Mouse (Mus musculus): ENCODE results near the gene Cbln1.

Cbln1 gene

DNA sequence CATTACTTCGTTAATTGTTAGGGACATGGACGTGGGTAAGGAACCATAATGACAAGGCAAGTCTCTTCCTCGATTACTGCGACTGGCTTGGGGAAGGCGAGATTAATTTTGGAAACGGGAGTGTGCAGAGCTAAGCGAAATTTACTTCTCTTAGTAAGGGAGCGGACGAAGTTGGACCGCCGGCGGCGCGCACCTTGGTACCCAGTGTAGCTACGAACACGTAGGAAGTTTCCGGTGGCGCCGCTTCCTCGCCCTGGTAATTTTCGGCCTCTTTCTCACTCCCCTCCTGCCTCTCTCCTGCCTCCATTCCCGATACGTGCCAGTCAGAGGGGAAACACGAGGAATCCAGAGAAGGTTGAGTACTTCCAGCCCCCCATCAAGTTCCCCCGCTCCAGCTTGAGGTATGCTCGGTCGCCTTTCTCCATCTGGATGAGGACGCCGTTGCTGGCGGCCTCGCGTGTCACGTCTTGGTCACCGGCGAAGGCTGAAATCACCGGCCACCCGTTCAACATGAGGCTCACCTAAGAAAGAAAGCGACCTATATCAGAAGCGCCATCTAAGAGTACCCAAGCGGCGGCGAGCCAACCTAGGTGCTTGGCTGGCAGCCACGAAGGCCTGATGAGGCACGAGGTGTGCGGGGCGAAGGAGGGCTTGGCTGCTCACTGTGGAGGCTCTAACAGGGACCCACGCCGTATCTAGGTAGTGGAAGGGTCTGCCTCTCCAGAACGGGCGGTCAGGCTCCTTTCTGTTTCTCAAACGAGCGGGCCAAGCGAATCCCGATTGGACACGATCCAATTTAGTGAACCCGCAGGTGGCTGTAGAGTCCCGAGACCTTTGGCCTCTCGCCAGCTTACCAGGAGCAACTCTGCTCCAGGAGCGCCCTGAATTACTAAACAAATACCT is 2.2 kb downstream of the Cbln1 start:
- DNase-seq (ENCODE audit: low spot score in 2 of 2) = peak; percentile 34 to 39

DNA sequence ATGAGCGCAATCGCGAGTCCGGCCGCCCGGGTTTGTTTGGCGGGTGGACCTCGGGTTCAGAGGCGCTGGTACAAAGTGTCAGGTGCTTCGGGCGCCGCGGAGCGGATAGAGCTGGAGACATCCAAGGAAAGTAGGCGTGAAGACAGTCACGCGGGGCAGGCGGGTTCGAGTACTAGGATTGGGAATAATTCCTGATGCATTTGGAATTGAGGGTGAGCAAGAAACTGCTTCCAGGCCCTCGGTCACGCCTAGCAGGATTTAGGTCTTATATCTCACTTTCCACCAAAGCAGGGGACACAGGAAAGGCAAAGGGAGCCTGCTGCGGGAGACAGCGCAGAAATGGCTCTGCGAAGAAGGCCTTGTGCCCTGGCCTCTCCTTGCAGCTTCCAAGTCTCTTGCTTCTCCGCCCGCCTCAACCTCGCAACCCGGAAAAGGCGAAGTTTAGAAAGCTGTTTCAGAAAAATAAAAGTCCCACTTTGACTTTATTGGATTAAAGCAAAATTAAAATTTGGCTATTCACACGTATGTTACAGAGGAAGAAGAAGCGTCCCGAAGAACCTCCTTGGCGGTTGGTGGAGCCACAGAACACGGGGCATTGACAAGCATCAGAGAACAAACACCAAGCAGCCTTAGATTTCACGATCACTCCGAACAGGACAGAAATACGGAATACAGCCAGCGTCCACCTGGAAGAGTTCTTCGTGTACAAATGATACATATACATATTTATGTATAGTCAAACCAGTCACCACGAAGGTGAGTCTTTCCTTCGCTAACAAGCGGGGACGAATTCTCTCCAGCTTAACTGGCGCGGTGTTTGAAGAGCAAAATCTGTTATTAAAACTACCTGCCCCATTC is 3.2 kb downstream of the Cbln1 start:
- DNase-seq (ENCODE audit: low spot score in 2 of 2) = no peak

DNA sequence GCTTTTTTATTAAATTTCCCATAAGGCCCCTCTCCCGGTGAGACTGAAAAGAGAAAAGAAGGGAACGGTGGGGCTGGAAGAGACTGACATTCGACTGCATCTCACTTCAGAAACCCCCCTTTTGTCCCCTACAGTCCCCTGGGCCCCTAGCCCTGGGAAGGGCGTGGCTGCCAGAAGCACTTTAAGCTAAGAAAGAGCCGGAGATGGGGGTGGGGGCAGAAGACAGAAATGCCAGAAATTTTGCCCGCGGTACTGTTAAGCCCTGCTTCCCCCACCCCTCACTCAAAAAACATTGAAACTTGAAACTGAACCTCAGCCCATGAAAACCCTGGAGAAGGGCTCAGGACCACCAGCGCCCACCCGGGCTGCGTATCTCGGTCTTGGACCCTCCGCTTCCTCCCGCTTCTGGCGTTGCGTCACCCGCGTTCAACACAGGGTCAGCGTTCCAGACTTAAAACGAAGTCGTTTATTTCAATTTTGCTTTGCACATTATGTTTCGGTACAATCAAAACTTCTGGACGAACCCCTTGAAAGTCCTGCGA is 3.9 kb downstream of the Cbln1 start:
- DNase-seq (ENCODE audit: low spot score in 2 of 2) = no peak

DNA sequence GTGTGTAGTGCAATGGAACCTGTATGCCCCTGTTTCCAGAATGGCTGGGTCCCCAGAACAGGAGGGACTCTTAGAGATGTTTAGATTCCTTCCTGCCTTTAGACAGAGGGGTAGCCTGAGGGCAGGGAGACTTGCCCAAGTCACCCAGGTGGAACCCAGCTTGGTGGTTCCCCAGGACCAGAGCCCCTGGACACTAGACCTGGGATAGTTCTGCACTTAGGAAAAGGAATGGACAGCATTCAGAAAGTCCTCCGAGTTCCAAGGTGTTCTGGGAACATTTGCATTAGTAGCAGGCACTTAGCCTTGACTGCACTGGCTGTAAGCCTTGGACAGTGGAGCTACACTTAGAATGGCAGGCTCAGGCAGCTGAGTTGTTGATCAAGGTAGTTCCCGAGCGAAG is 4.5 kb downstream of the Cbln1 start:
- no peak for DNase-seq (ENCODE audit: low spot score in 2 of 2)

DNA sequence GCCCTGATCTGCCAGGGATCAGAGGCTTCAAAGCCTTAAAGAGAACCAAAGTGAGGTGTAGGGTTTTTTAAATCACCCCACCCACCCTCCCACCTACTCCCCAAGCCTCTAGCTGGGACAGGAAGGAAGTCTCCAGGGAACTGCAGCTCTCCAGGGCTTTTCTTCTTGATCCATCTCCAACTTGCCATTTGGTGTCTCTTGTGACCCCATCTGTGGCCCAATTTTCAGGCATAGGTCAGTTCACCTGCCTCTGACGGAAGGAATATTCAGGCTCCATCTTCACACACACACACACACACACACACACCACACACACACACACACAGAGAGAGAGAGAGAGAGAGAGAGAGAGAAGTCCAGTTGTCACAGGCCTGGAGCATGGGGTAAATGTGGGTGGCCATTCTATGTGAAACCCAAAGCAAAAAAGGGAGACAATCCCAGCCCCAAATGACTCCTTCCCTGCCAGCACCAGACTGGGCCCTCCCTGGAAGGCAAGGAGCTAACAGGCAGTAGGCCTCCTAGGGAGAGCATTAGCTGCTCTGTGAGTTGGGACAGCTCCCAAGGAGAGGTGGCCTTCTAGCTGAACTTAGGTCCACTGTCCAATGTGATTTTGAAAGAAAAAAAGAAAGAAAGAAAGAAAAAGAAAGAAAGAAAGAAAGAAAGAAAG is 5.3 kb downstream of the Cbln1 start:
- DNase-seq (ENCODE audit: low spot score in 2 of 2) = no peak

DNA sequence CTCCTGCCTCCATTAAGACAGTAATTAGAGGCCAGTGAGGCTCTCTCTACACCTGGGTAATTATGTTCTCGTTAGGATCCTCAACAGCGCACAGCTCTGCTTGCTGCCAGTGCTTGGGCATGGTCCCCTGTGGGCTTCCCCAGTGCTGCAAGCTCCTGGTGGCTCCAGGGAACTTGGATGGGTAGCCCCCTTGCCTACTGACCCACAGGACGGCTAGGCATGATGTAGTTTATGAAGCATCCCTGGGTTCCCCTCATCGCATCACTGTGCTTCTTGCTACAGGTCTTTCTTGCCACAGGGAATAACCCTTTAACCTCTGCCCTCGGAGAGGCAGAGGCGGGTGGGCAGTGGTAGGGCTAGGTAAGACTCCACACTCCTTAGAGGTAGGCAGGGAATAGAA is 6.1 kb downstream of the Cbln1 start:
- no peak for DNase-seq (ENCODE audit: low spot score in 2 of 2)

DNA sequence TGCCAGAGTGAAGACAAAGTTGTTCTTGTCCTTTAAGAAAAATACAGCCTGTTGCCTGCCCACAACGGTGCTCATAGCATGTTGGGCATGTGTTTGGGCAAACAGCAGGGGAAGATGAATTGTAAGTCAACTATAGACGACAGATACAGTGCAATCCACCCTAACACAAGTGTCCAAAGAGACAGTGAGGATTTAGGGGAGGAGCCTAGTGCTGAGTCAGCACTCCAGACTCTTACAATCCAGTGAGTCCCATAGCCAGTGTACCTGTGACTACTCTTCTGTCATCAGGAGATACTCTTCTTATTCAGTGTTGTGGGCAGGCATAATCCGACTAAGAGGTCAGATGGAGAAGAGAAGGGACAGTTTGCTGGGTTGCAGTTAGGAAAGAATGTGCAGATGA is 8.0 kb downstream of the Cbln1 start:
- DNase-seq (ENCODE audit: low spot score in 2 of 2) = no peak

DNA sequence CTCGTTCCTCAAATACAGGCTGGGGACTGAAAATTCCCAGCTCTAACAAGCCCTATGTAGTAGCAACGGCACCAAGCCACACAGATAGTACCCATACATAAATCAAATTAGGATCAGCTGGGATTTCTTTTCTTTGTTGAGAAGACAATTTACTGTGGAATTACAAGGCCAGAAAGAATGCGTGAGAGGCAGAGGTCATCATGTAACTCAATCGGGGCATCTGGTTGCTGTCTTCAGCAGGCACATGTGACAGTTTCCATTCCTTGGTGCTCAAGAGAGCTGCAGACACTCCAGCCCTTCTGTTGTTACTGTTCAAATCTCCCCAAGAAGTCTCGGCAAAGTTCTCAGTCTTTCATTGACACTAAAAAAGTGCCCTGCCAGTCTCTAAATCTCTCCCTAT is 10.6 kb downstream of the Cbln1 start:
- DNase-seq (ENCODE audit: low spot score in 2 of 2) = no peak

DNA sequence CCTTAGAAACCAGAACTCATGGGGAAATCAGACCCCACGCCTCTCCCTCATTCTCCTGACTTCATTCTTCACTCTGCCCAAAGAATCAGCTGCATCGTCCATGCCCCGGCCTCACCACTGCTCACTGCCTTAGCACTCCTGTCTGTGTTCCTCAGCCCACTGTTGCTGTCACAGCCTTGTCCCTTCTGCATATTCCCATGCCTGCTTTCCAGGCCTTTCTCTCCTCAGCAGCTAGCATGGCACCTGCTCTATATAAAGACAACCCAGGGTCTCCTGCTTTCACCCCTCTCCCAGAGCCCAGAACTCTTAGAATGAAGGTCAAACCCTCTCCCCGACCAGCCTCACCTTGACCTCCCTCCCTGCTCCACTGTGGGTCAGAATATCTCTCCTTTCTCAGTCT is 15.5 kb downstream of the Cbln1 start:
- DNase-seq (ENCODE audit: low spot score in 2 of 2) = no peak

DNA sequence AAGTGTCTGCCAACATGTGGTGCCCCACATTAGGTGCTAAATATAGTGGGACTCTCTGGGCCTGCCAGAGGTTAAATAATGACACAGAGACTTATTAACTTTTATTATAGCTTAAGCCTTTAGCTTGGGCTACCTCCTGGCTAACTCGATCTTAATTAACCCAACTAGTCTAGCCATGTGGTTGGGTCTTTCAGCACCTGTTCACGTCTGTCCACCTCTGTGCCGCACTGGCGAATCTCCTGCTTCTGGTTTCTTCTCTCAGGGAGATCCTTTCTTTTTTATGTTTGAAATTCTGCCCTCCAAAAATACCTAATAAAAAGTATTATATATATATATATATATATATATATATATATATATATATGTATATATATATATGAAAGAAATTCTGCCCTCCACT is 19.6 kb downstream of the Cbln1 start:
- DNase-seq (ENCODE audit: low spot score in 2 of 2) = no peak

DNA sequence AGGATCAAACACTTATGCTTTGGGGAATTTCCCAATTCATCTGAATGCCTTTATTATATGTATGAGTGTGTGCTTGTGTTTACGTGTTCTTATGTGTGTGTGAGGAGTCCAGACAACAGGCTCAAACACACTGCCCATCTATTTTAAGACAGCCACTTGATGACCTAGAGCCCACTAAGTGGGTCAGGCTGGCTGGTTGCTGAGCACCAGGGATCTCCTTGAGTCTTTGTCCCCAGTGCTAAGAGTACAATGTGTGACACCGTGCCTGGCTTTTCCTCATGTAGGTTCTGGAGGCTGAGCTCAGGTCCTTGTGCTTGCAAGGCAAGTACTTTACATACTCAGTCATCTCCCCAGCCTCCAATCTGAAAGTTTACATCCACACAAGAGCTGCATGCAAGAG is 20.7 kb downstream of the Cbln1 start:
- no peak for DNase-seq (ENCODE audit: low spot score in 2 of 2)

DNA sequence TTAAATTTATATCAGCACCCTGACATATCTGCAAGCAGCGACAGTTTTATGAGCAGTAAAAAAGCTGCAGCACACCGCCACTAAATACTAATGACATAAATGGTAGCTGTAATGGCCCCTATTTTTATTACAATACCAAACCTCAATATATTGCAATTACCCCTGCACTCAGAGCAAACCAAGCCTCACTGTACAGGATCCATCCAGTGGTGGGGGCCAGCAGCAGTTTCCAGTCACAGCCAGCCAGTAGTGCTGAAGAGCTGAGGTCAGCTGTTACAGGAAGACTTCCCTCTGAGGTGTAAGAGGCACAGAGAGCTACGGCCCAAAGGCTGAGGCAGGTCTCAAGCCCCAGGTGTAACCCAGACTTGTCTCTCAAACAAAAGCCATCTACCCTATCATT is 37.8 kb downstream of the Cbln1 start:
- DNase-seq (ENCODE audit: low spot score in 2 of 2) = no peak

DNA sequence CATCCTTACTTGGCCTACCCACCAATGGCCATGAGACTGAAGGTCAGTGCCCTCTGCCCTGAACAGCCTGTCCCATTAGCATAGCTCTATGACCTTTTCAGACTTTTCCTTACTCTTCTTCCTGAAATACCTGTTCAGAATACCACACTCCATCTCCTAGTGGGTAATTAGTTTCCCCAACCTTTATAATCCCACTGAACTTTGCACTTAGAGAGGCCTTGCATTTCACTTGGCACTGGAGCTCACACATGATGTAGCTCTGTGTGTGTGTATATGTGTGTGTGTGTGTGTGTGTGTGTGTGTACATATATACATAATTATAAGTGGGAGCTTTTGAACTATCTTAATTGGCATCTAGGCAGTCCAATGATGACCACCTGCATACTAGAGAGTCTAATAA is 45.2 kb downstream of the Cbln1 start:
- DNase-seq (ENCODE audit: low spot score in 2 of 2) = no peak

DNA sequence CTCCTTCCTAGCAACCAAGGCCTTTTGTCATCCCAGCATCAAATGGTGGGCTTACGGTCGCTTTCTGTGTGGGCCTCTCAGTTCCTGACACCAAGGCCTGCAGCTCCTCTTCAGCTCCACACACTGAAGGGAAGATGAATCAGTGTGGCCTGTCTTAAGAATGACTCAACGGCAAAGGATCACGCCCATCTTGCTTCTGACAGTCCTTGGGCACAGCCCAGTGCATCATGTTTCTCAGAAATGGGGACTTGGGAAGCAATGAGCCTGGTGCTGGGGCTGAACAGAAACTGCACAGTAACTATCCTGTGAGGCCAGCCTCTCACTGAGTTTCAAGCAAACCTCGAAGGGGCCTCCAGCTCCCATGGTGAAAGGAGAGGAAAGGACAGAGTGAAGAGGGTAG is 47.7 kb downstream of the Cbln1 start:
- DNase-seq (ENCODE audit: low spot score in 2 of 2) = no peak

DNA sequence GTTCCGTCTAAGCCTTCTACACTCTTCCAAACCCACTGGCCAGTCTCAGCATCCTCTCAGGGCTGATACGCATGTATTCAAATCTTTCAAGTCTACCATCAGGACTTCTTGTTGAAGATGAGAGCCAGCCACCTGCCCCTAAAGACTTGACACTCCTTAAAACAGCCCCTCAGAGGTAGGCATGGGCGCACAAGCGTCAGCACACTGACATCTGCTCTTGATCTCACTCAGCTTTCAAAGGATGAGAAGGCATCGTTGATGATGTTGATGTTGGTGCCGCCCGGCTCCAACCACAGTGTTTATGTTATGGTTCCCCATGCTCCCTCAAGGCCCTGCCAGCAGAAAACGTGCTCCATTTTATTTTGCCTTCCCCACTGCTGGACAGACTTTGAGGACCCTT is 50.7 kb downstream of the Cbln1 start:
- DNase-seq (ENCODE audit: low spot score in 2 of 2) = no peak

All from right cerebral cortex, postnatal 10 days (tissue).